Mouse (Mus musculus): Measurements from ENCODE around the gene Antxr1. TPM values are rescaled to one million over a fixed set of nuclear protein-coding genes. Genes with fewer than 3 reads are reported as not detected.

Gene Antxr1
- total and polyA plus RNA-seq, 2 experiments from 2014 or later = 4.2 to 17.9 TPM

GRCm38 (mm10) chr6:87350829-87351228 is 15.2 kb upstream of the Antxr1 start, which contains the start of gene Gkn1:
Gkn1 (minus strand) TSS chr6:87350942.
- no peak for ATAC-seq

GRCm38 (mm10) chr6:87335935-87336295 is 294 bp upstream of the Antxr1 start:
- WGBS = 30% methylated on average over 6 of the region's 6 CpGs
- no peaks in the 10 kb centered on the region for H3K9me3 ChIP-seq (ENCODE audit: low read length)
- H3K27me3 ChIP-seq (ENCODE audit: insufficient read depth, low read length) = no peaks in the 10 kb centered on the region
- ATAC-seq = no peak
- H3K4me3 ChIP-seq (ENCODE audit: low read length) = no peak overlapping the region
- H3K4me2 ChIP-seq (ENCODE audit: low read depth, low read length) = no peak overlapping the region
- no peak overlapping the region for H3K27ac ChIP-seq
- TF ChIP-seq CTCF (IDR thresholded peaks at IDR 0.05; ENCODE audit: low read depth) = no peak
- H3K36me3 ChIP-seq (ENCODE audit: insufficient read depth, low read length) = no peaks in the 10 kb centered on the region
- H3K4me1 ChIP-seq (ENCODE audit: insufficient read depth, low read length) = peaks cover 3% of the 10 kb centered on the region; the same call in 1 of the 2 replicates
- DNase-seq (ENCODE audit: low spot score) = no peak
- no peak overlapping the region for H3K9ac ChIP-seq (replicated peaks; ENCODE audit: low read length)

More at GRCm38 (mm10) chr6:87350829-87351228, 15.2 kb upstream of the Antxr1 start, which contains the start of gene Gkn1:
- H3K27me3 ChIP-seq (ENCODE audit: insufficient read depth, low read length) = no peaks in the 10 kb centered on the region
- 94% methylated on average over 8 of the region's 8 CpGs for WGBS
- DNase-seq (ENCODE audit: low spot score) = no peak
- no peak within 1 kb of the TSS for H3K4me3 ChIP-seq (ENCODE audit: low read length)
- H3K9ac ChIP-seq (replicated peaks; ENCODE audit: low read length) = no peak within 1 kb of the TSS
- H3K9me3 ChIP-seq (ENCODE audit: low read length) = no peaks in the 10 kb centered on the region
- H3K27ac ChIP-seq = no peak within 1 kb of the TSS
- no peak for TF ChIP-seq CTCF (IDR thresholded peaks at IDR 0.05; ENCODE audit: low read depth)
- H3K36me3 ChIP-seq (ENCODE audit: insufficient read depth, low read length) = no peaks in the 10 kb centered on the region
- no peak within 1 kb of the TSS for H3K4me2 ChIP-seq (ENCODE audit: low read depth, low read length)
- H3K4me1 ChIP-seq (ENCODE audit: insufficient read depth, low read length) = no peaks in the 10 kb centered on the region

GRCm38 (mm10) chr6:87334361-87335090 is 1.1 kb downstream of the Antxr1 start:
- no peak; the same call in 1 of the 2 replicates for ATAC-seq
- Histone ChIP-seq H3K4me2 (ENCODE audit: low read depth, low read length) (peak overlapping the region; percentile 85), H3K4me3 (ENCODE audit: low read length) (peak overlapping the region; percentile 62), H3K36me3 (ENCODE audit: insufficient read depth, low read length) (no peaks in the 10 kb centered on the region), H3K9me3 (ENCODE audit: low read length) (no peaks in the 10 kb centered on the region), H3K27ac (peak overlapping the region; percentile 74), H3K4me1 (ENCODE audit: insufficient read depth, low read length) (peaks cover 3% of the 10 kb centered on the region; the same call in 1 of the 2 replicates), H3K9ac (replicated peaks; ENCODE audit: low read length) (peak overlapping the region; percentile 68), H3K27me3 (ENCODE audit: insufficient read depth, low read length) (no peaks in the 10 kb centered on the region)
- TF ChIP-seq CTCF (IDR thresholded peaks at IDR 0.05; ENCODE audit: low read depth) = peak; percentile 59
- WGBS = 6% methylated on average over 11 of the region's 11 CpGs
- DNase-seq (ENCODE audit: low spot score) = peak; percentile 82

GRCm38 (mm10) chr6:87332380-87332779 is 3.2 kb downstream of the Antxr1 start:
- no peak overlapping the region for H3K27ac ChIP-seq
- H3K4me3 ChIP-seq (ENCODE audit: low read length) = peak overlapping the region; percentile 8
- TF ChIP-seq CTCF (IDR thresholded peaks at IDR 0.05; ENCODE audit: low read depth) = no peak
- DNase-seq (ENCODE audit: low spot score) = no peak
- no peaks in the 10 kb centered on the region for H3K36me3 ChIP-seq (ENCODE audit: insufficient read depth, low read length)
- no peak overlapping the region for H3K9ac ChIP-seq (replicated peaks; ENCODE audit: low read length)
- H3K27me3 ChIP-seq (ENCODE audit: insufficient read depth, low read length) = no peaks in the 10 kb centered on the region
- peak overlapping the region; percentile 85 for H3K4me2 ChIP-seq (ENCODE audit: low read depth, low read length)
- ATAC-seq = no peak
- no peaks in the 10 kb centered on the region for H3K9me3 ChIP-seq (ENCODE audit: low read length)
- WGBS = 52% methylated on average over 2 of the region's 2 CpGs
- H3K4me1 ChIP-seq (ENCODE audit: insufficient read depth, low read length) = peaks cover 3% of the 10 kb centered on the region; the same call in 1 of the 2 replicates

GRCm38 (mm10) chr6:87328265-87329173 is 7.1 kb downstream of the Antxr1 start:
- H3K27ac ChIP-seq = peak overlapping the region; percentile 26; the same call in 1 of the 2 replicates
- ATAC-seq (peak; percentile 73), DNase-seq (ENCODE audit: low spot score) (peak; percentile 60)
- WGBS = 52% methylated on average over 22 of the region's 22 CpGs
- H3K36me3 ChIP-seq (ENCODE audit: insufficient read depth, low read length) = no peaks in the 10 kb centered on the region
- no peak overlapping the region for H3K4me2 ChIP-seq (ENCODE audit: low read depth, low read length)
- peaks cover 3% of the 10 kb centered on the region; the same call in 1 of the 2 replicates for H3K4me1 ChIP-seq (ENCODE audit: insufficient read depth, low read length)
- H3K9me3 ChIP-seq (ENCODE audit: low read length) = no peaks in the 10 kb centered on the region
- no peak for TF ChIP-seq CTCF (IDR thresholded peaks at IDR 0.05; ENCODE audit: low read depth)
- no peaks in the 10 kb centered on the region for H3K27me3 ChIP-seq (ENCODE audit: insufficient read depth, low read length)
- no peak overlapping the region for H3K9ac ChIP-seq (replicated peaks; ENCODE audit: low read length)
- no peak overlapping the region for H3K4me3 ChIP-seq (ENCODE audit: low read length)

- 92% methylated on average over 2 of the region's 2 CpGs for WGBS
- Histone ChIP-seq H3K4me2 (ENCODE audit: low read depth, low read length) (no peak overlapping the region), H3K4me1 (ENCODE audit: insufficient read depth, low read length) (peaks cover 3% of the 10 kb centered on the region; the same call in 1 of the 2 replicates), H3K9me3 (ENCODE audit: low read length) (no peaks in the 10 kb centered on the region), H3K4me3 (ENCODE audit: low read length) (no peak overlapping the region), H3K9ac (replicated peaks; ENCODE audit: low read length) (no peak overlapping the region), H3K36me3 (ENCODE audit: insufficient read depth, low read length) (no peaks in the 10 kb centered on the region), H3K27ac (no peak overlapping the region), H3K27me3 (ENCODE audit: insufficient read depth, low read length) (no peaks in the 10 kb centered on the region)
- ATAC-seq (no peak), DNase-seq (ENCODE audit: low spot score) (no peak)
- no peak for TF ChIP-seq CTCF (IDR thresholded peaks at IDR 0.05; ENCODE audit: low read depth)
Observed at GRCm38 (mm10) chr6:87326932-87327331, 8.7 kb downstream of the Antxr1 start.

Data from hindbrain, postnatal 0 days (tissue).